Mouse (Mus musculus) heart, adult 2 months (tissue): ENCODE measurements around the gene Fndc10.

ENCODE experiments used
- CTCF ChIP-seq: fragments of 200-600 bp; IDR thresholded peaks from 2 replicates; pipeline ENCODE4 v1.8.1; 2022; ENCODE audit warnings: antibody characterized with exemption, mild to moderate bottlenecking, moderate library complexity
- POLR2A ChIP-seq: fragments of 200-500 bp; IDR thresholded peaks from 2 replicates; pipeline ENCODE4 v1.6.1; 2011; ENCODE audit warnings: mild to moderate bottlenecking, low read depth, low read length, control low read depth; ENCODE audit not compliant: insufficient read depth

DNA sequence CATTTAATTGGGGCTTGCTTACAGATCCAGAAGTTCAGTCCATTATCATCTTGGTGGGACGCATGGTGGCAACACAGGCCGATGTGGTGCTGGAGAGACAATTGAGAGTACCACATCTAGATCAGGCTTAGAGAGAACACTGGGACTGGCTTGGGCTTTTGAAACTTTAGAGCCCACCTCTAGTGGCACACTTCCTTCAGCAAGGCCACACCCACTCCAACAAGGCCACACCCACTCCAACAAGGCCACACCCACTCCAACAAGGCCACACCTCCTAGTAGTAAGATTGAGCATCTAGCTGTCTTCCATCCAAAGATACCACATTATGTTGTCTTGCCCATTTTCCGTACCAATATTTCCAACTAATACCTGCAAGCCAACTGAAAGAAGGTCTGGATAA lies 1.7 kb upstream of the Fndc10 start:
- TF ChIP-seq POLR2A (no peak), CTCF (no peak)
